Mouse (Mus musculus) MEL (cell line): ENCODE measurements at regions not wholly inside any gene's neighbourhood (a gene's known extent, or its start where the extent isn't known, plus 50 kb on each side); places are given as distances from the start of the nearest gene placed in this dataset.

Source experiments
- DNase-seq: peaks from one replicate; pipeline ENCODE4 v3.0.0; 2011; ENCODE audit warnings: low read depth, low spot score
- H3K27ac ChIP-seq: 2 replicates; pipeline ENCODE4 v1.5.1; 2012; ENCODE audit warnings: low read depth, mild to moderate bottlenecking, control low read depth, low read length, moderate library complexity; ENCODE audit not compliant: control insufficient read depth
- H3K27me3 ChIP-seq, 2 experiments: fragments of 150-350 bp in 1 of 2; sonication (generic) in 1 of 2; 2 replicates each; pipeline ENCODE4 v1.6.1; 2012; ENCODE audit warnings: low read length in 2 of 2, mild to moderate bottlenecking in 2 of 2, improper control_type of control experiment in 1 of 2, moderate library complexity in 1 of 2; ENCODE audit not compliant: insufficient read depth in 2 of 2, control insufficient read depth in 1 of 2
- H3K36me3 ChIP-seq, 2 experiments: 2 replicates each; pipeline ENCODE4 v1.6.1; 2012 to 2014; ENCODE audit warnings: low read length in 2 of 2, improper control_type of control experiment in 1 of 2, inconsistent platforms in 1 of 2, mild to moderate bottlenecking in 1 of 2; ENCODE audit not compliant: insufficient read depth in 2 of 2, control insufficient read depth in 1 of 2
- H3K4me1 ChIP-seq, 2 experiments: fragments of 150-350 bp in 1 of 2; sonication (generic) in 1 of 2; 2 replicates each; pipeline ENCODE4 v1.6.1; 2012; ENCODE audit warnings: low read length in 2 of 2, improper control_type of control experiment in 1 of 2, mild to moderate bottlenecking in 1 of 2; ENCODE audit not compliant: insufficient read depth in 2 of 2, control insufficient read depth in 1 of 2
- H3K4me3 ChIP-seq, 2 experiments: fragments of 150-350 bp in 1 of 2; sonication (generic) in 1 of 2; 2 replicates each; pipeline ENCODE4 v1.5.1; 2012; ENCODE audit warnings: low read depth in 2 of 2, low read length in 2 of 2, mild to moderate bottlenecking in 2 of 2, moderate library complexity in 2 of 2, control low read depth in 1 of 2, improper control_type of control experiment in 1 of 2; ENCODE audit not compliant: control insufficient read depth in 1 of 2, insufficient read depth in 1 of 2
- H3K79me2 ChIP-seq: 2 replicates; pipeline ENCODE4 v1.6.1; 2012; ENCODE audit warnings: mild to moderate bottlenecking, low read length, moderate library complexity; ENCODE audit not compliant: control insufficient read depth, poor library complexity, insufficient read depth
- H3K9ac ChIP-seq: 2 replicates; pipeline ENCODE4 v1.6.1; 2012; ENCODE audit warnings: low read depth, mild to moderate bottlenecking, control low read depth, low read length, moderate library complexity; ENCODE audit not compliant: control insufficient read depth, poor library complexity, severe bottlenecking
- H3K9me3 ChIP-seq: fragments of 150-350 bp; sonication (generic); replicated peaks from 2 replicates; pipeline ENCODE4 v1.6.1; 2012; ENCODE audit warnings: mild to moderate bottlenecking, low read length, improper control_type of control experiment, moderate library complexity; ENCODE audit not compliant: insufficient read depth
- BHLHE40 ChIP-seq: IDR thresholded peaks from 2 replicates; pipeline ENCODE4 v1.6.1; 2012; ENCODE audit warnings: low read depth, mild to moderate bottlenecking, inconsistent platforms, low read length, improper control_type of control experiment, borderline replicate concordance
- CHD1 ChIP-seq: IDR thresholded peaks from 2 replicates; pipeline ENCODE4 v1.6.1; 2012; ENCODE audit warnings: low read depth, mild to moderate bottlenecking, inconsistent platforms, low read length, improper control_type of control experiment
- CHD2 ChIP-seq: IDR thresholded peaks from 2 replicates; pipeline ENCODE4 v1.6.1; 2011; ENCODE audit warnings: low read length, improper control_type of control experiment
- CTCF ChIP-seq, 3 experiments: IDR thresholded peaks in 2 of 3; conservative IDR thresholded peaks in 1 of 3; 2 replicates each; pipeline ENCODE4 v1.5.1; 2011 to 2012; ENCODE audit warnings: low read length in 3 of 3, low read depth in 2 of 3, mild to moderate bottlenecking in 2 of 3, improper control_type of control experiment in 1 of 3, inconsistent platforms in 1 of 3, mixed read lengths in 1 of 3, moderate library complexity in 1 of 3; ENCODE audit not compliant: control insufficient read depth in 1 of 3, insufficient read depth in 1 of 3, poor library complexity in 1 of 3, severe bottlenecking in 1 of 3
- GABPA ChIP-seq: IDR thresholded peaks from 2 replicates; pipeline ENCODE4 v1.6.1; 2012; ENCODE audit warnings: low read depth, mild to moderate bottlenecking, inconsistent platforms, low read length, improper control_type of control experiment, moderate library complexity
- GATA1 ChIP-seq: IDR thresholded peaks from 2 replicates; pipeline ENCODE4 v1.6.1; 2011; ENCODE audit warnings: low read depth, low read length, improper control_type of control experiment
- HCFC1 ChIP-seq: IDR thresholded peaks from 2 replicates; pipeline ENCODE4 v1.6.1; 2012; ENCODE audit warnings: low read depth, mild to moderate bottlenecking, inconsistent platforms, low read length, improper control_type of control experiment, moderate library complexity
- KAT2A ChIP-seq: conservative IDR thresholded peaks from 2 replicates; pipeline ENCODE4 v1.6.1; 2012; ENCODE audit warnings: low read depth, low read length, improper control_type of control experiment, inconsistent platforms
- MEF2A ChIP-seq: IDR thresholded peaks from 2 replicates; pipeline ENCODE4 v1.6.1; 2014; ENCODE audit warnings: low read depth, mild to moderate bottlenecking, inconsistent platforms, low read length, improper control_type of control experiment; ENCODE audit not compliant: poor library complexity, insufficient replicate concordance, severe bottlenecking; ENCODE audit errors: extremely low read depth
- MYB ChIP-seq: IDR thresholded peaks from 2 replicates; pipeline ENCODE4 v1.6.1; 2011; ENCODE audit warnings: mild to moderate bottlenecking, low read depth, low read length, improper control_type of control experiment
- NRF1 ChIP-seq: IDR thresholded peaks from 2 replicates; pipeline ENCODE4 v1.6.1; 2014; ENCODE audit warnings: low read depth, mild to moderate bottlenecking, inconsistent platforms, low read length, improper control_type of control experiment, moderate library complexity; ENCODE audit not compliant: poor library complexity, insufficient read depth, severe bottlenecking
- POLR2A ChIP-seq, 2 experiments: IDR thresholded peaks; 2 replicates each; pipeline ENCODE4 v1.6.1; 2011 to 2012; ENCODE audit warnings: low read length in 2 of 2, mild to moderate bottlenecking in 2 of 2, control low read depth in 1 of 2, improper control_type of control experiment in 1 of 2, low read depth in 1 of 2, moderate library complexity in 1 of 2; ENCODE audit not compliant: control insufficient read depth in 1 of 2, insufficient read depth in 1 of 2, poor library complexity in 1 of 2
- POLR2AphosphoS2 ChIP-seq: IDR thresholded peaks from 2 replicates; pipeline ENCODE4 v1.6.1; 2011; ENCODE audit warnings: low read length, improper control_type of control experiment
- RCOR1 ChIP-seq: IDR thresholded peaks from 2 replicates; pipeline ENCODE4 v1.6.1; 2012; ENCODE audit warnings: low read depth, mild to moderate bottlenecking, inconsistent platforms, low read length, improper control_type of control experiment
- SMC3 ChIP-seq: IDR thresholded peaks from 2 replicates; pipeline ENCODE4 v1.6.1; 2011; ENCODE audit warnings: low read depth, low read length, improper control_type of control experiment
- TAL1 ChIP-seq: IDR thresholded peaks from 2 replicates; pipeline ENCODE4 v1.6.1; 2012; ENCODE audit warnings: mild to moderate bottlenecking, inconsistent platforms, low read length, moderate library complexity, mixed read lengths
- TBP ChIP-seq: IDR thresholded peaks from 2 replicates; pipeline ENCODE4 v1.8.0; 2011; ENCODE audit warnings: low read depth, low read length, improper control_type of control experiment
- TCF12 ChIP-seq: IDR thresholded peaks from 2 replicates; pipeline ENCODE4 v1.6.1; 2014; ENCODE audit warnings: low read depth, mild to moderate bottlenecking, inconsistent platforms, low read length, improper control_type of control experiment, moderate library complexity
- UBTF ChIP-seq: IDR thresholded peaks from 2 replicates; pipeline ENCODE4 v1.6.1; 2012; ENCODE audit warnings: low read depth, mild to moderate bottlenecking, inconsistent platforms, low read length, improper control_type of control experiment, moderate library complexity, borderline replicate concordance; ENCODE audit not compliant: insufficient read depth
- USF1 ChIP-seq: IDR thresholded peaks from 2 replicates; pipeline ENCODE4 v1.6.1; 2014; ENCODE audit warnings: low read depth, mild to moderate bottlenecking, inconsistent platforms, low read length, improper control_type of control experiment, moderate library complexity
- ZC3H11A ChIP-seq: IDR thresholded peaks from 2 replicates; pipeline ENCODE4 v1.6.1; 2012; ENCODE audit warnings: low read depth, mild to moderate bottlenecking, inconsistent platforms, low read length, improper control_type of control experiment
- ZKSCAN1 ChIP-seq: IDR thresholded peaks from 2 replicates; pipeline ENCODE4 v1.6.1; 2012; ENCODE audit warnings: low read depth, mild to moderate bottlenecking, inconsistent platforms, low read length, improper control_type of control experiment, moderate library complexity
- ZNF384 ChIP-seq: IDR thresholded peaks from 2 replicates; pipeline ENCODE4 v1.6.1; 2012; ENCODE audit warnings: low read depth, mild to moderate bottlenecking, inconsistent platforms, low read length, improper control_type of control experiment

- Histone ChIP-seq H3K9me3 (no peaks in the 10 kb centered on the region), H3K79me2 (no peaks in the 10 kb centered on the region), H3K27ac (no peak overlapping the region), H3K9ac (no peak overlapping the region), H3K27me3 (no peaks in the 10 kb centered on the region), H3K4me3 (no peak overlapping the region), H3K4me1 (no peaks in the 10 kb centered on the region), H3K36me3 (no peaks in the 10 kb centered on the region)
- TF ChIP-seq CTCF (IDR thresholded peaks at IDR 0.05 in 2 of 3, conservative IDR thresholded peaks at IDR 0.05 in 1 of 3; ENCODE audit: control insufficient read depth in 1 of 3, insufficient read depth in 1 of 3, low read depth in 2 of 3, low read length in 3 of 3, poor library complexity in 1 of 3, severe bottlenecking in 1 of 3) (no peak), GABPA (no peak), TBP (no peak), RCOR1 (no peak), TAL1 (no peak), POLR2A (IDR thresholded peaks at IDR 0.05; ENCODE audit: control insufficient read depth in 1 of 2, insufficient read depth in 1 of 2, low read depth in 1 of 2, low read length in 2 of 2, poor library complexity in 1 of 2) (no peak), MEF2A (no peak), POLR2AphosphoS2 (no peak), USF1 (no peak), KAT2A (no peak), SMC3 (no peak)
- no peak for DNase-seq
These were observed 250.7 kb downstream of the Kctd12 start for GRCm38 (mm10) chr14:102731746-102732145.

- H3K4me3 ChIP-seq: no peak overlapping the region
- peaks cover 0 to 7% of the 10 kb centered on the region in 2 experiments; a peak in 2 of 4 replicates for H3K36me3 ChIP-seq
- H3K9me3 ChIP-seq: no peaks in the 10 kb centered on the region
- no peak overlapping the region for H3K9ac ChIP-seq
- H3K79me2 ChIP-seq: no peaks in the 10 kb centered on the region
- TF ChIP-seq GATA1 (no peak), ZKSCAN1 (no peak), HCFC1 (no peak), TCF12 (no peak), CHD1 (no peak), UBTF (no peak), ZC3H11A (no peak), CHD2 (no peak), ZNF384 (no peak), MYB (no peak), NRF1 (no peak), BHLHE40 (no peak)
- peaks cover 0 to 1% of the 10 kb centered on the region in 2 experiments; a peak in 2 of 4 replicates for H3K27me3 ChIP-seq
- no peak overlapping the region for H3K27ac ChIP-seq
- DNase-seq: no peak
- H3K4me1 ChIP-seq: no peaks in the 10 kb centered on the region; a peak in 1 of 4 replicates
These were observed 259.8 kb downstream of the Kctd12 start for GRCm38 (mm10) chr14:102722633-102723032.
